Mouse (Mus musculus) stomach, embryonic 16.5 days (tissue): ENCODE data around the gene Sash1. TPM values are rescaled to one million over a fixed set of nuclear protein-coding genes. Genes with fewer than 3 reads are reported as not detected.

ENCODE experiments used
- ATAC-seq: fragments of 200-750 bp; cut with Nextera tagmentation; 2 replicates; pipeline ENCODE4 v1.8.0; 2017; ENCODE audit warnings: moderate number of reproducible peaks, moderate TSS enrichment; ENCODE audit not compliant: insufficient read depth, low FRiP score
- H3K27ac ChIP-seq: fragments of 300-500 bp; sonication (generic); 2 replicates; pipeline ENCODE4 v1.5.1; 2014; ENCODE audit warnings: low read length
- H3K27me3 ChIP-seq: fragments of 300-500 bp; sonication (generic); 2 replicates; pipeline ENCODE4 v1.6.1; 2014; ENCODE audit warnings: low read length, control low read depth, mixed read lengths; ENCODE audit not compliant: control insufficient read depth, insufficient read depth
- H3K36me3 ChIP-seq: fragments of 300-500 bp; sonication (generic); 2 replicates; pipeline ENCODE4 v1.6.1; 2014; ENCODE audit warnings: low read length; ENCODE audit not compliant: control insufficient read depth, insufficient read depth
- H3K4me1 ChIP-seq: fragments of 300-500 bp; sonication (generic); 2 replicates; pipeline ENCODE4 v1.6.1; 2014; ENCODE audit warnings: low read length, control low read depth, mixed read lengths; ENCODE audit not compliant: control insufficient read depth, insufficient read depth
- H3K4me2 ChIP-seq: fragments of 300-500 bp; sonication (generic); 2 replicates; pipeline ENCODE4 v1.6.1; 2014; ENCODE audit warnings: low read depth, low read length, mixed read lengths
- H3K4me3 ChIP-seq: fragments of 300-500 bp; sonication (generic); replicated peaks from 2 replicates; pipeline ENCODE4 v1.5.1; 2014; ENCODE audit warnings: mild to moderate bottlenecking, low read length
- H3K9ac ChIP-seq: fragments of 300-500 bp; sonication (generic); 2 replicates; pipeline ENCODE4 v1.6.1; 2014; ENCODE audit warnings: low read length
- H3K9me3 ChIP-seq: fragments of 300-500 bp; sonication (generic); replicated peaks from 2 replicates; pipeline ENCODE4 v1.6.1; 2016; ENCODE audit warnings: low read length, control low read depth; ENCODE audit not compliant: control insufficient read depth
- WGBS: fragments of 180-500 bp; shearing (Covaris S2); extraction: QIAGEN DNeasy Blood & Tissue Kit; methylation state at CpG from one replicate; pipeline ENCODE4 v1.1.7; 2014; 5-methylcytosine and 5-hydroxymethylcytosine counted together
- polyA plus RNA-seq: library from polyadenylated mRNA; unstranded; fragments of >200 nt; fragmentation: Nextera tagmentation; extraction: Ambion mirVana; gene quantifications from 2 replicates; pipeline ENCODE4 v1.2.1, GENCODE M21; 2015

Sash1 gene
- polyA plus RNA-seq, 1 experiment from 2014 or later, result 2.9 TPM

DNA sequence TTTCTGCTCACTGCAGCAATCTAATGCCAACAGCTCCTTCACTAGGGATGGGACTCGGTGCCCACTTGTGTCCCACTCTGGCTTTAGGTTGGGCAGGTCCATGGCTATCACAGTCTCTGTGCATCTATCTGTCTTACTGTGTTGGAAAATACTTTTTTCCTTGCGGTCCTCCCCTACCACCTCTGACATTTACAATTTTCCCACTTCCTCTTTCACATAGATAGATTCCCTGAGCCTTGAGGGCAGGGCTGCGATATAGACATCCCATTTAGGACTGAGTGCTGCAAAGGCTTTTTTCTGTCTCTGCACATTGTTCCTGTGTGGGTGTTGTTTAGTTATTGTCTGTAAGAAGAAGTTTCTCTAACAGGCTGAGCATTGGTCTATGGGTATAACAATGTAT is 40.4 kb upstream of the Sash1 start:
- no peak for ATAC-seq
- no peaks in the 10 kb centered on the region for H3K36me3 ChIP-seq
- H3K4me1 ChIP-seq, result no peaks in the 10 kb centered on the region
- H3K27me3 ChIP-seq, result no peaks in the 10 kb centered on the region
- 82% methylated on average over 3 of the region's 3 CpGs for WGBS
- no peak overlapping the region for H3K4me2 ChIP-seq
- no peaks in the 10 kb centered on the region for H3K9me3 ChIP-seq
- no peak overlapping the region for H3K9ac ChIP-seq
- no peak overlapping the region for H3K4me3 ChIP-seq
- no peak overlapping the region for H3K27ac ChIP-seq

DNA sequence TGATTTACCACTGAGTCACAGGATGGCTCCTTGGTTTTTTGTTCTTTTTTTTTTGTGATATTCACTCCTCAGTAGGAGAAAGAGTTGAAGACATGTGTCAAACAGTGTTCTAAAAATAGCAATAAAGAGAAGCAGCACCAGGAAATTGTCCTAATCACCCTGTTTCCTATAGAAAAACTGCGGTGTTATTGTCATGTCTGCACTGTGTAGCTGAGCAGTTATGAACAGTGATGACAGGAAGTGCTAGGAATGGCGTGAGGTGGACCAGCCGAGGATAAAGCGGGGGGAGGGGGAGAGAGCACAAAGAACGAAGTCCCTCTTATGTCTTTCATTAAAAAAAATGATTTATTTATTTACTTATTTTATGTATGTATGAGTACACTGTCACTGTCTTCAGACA is 39.4 kb upstream of the Sash1 start:
- no peak for ATAC-seq
- Histone ChIP-seq H3K4me2 (no peak overlapping the region), H3K9me3 (no peaks in the 10 kb centered on the region), H3K27ac (no peak overlapping the region), H3K4me3 (no peak overlapping the region), H3K4me1 (no peaks in the 10 kb centered on the region), H3K27me3 (no peaks in the 10 kb centered on the region), H3K36me3 (no peaks in the 10 kb centered on the region), H3K9ac (no peak overlapping the region)
- WGBS, result 46% methylated on average over 5 of the region's 5 CpGs

DNA sequence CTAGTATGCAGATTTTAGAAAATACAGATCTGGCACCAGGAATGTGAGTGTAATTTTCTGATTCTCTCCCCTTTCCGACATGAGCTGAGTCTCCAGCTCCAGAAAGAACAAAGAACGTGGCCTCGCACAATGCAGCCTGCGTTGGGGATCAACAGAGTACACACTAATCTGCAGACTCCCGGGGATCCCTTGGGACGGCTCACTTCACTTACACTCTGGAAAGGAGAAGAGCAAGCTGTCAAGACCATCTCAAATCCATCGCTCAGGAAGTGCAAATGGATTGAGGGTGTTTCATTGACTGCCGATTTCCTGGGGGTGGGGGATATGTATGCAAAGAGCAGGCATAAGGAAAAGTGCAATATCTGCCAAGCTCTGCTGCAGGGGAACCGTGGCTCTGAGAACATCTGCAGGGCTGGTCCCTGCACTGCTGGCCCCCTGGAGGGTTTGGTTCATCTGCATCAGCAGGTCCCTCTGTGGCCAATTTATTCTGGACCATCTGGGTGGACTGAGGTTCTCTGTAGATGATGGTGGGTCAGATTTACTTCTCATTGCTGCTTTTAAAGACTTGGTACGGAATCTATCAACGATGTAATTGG is 35.3 kb upstream of the Sash1 start:
- Histone ChIP-seq H3K4me3 (no peak overlapping the region), H3K27ac (no peak overlapping the region), H3K4me1 (no peaks in the 10 kb centered on the region), H3K9me3 (no peaks in the 10 kb centered on the region), H3K4me2 (no peak overlapping the region), H3K9ac (no peak overlapping the region), H3K36me3 (no peaks in the 10 kb centered on the region), H3K27me3 (no peaks in the 10 kb centered on the region)
- no peak for ATAC-seq
- WGBS, result 67% methylated on average over 11 of the region's 11 CpGs

DNA sequence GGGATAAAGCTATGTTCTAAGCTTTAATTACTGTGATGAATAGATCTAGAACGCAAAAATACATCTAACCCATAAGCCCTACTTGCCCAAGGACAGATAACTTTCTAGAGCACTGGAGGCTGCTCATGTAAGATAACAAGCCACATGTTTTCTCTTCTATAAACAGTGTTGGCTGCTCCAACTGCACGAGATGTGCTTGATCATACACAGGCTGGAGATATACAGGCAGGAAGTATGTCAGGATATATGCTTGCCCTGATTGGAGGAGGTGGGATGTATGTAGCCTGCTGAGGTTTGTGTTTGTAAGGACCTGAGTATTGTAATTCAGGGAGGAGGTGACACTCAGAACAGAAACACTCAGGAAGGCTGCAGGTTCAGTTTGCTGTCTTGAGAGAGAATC is 31.9 kb upstream of the Sash1 start:
- Histone ChIP-seq H3K36me3 (no peaks in the 10 kb centered on the region), H3K9ac (no peak overlapping the region), H3K4me2 (no peak overlapping the region), H3K4me1 (no peaks in the 10 kb centered on the region), H3K4me3 (no peak overlapping the region), H3K27ac (no peak overlapping the region), H3K9me3 (no peaks in the 10 kb centered on the region), H3K27me3 (no peaks in the 10 kb centered on the region)
- WGBS, result 61% methylated on average over 2 of the region's 2 CpGs
- no peak for ATAC-seq

DNA sequence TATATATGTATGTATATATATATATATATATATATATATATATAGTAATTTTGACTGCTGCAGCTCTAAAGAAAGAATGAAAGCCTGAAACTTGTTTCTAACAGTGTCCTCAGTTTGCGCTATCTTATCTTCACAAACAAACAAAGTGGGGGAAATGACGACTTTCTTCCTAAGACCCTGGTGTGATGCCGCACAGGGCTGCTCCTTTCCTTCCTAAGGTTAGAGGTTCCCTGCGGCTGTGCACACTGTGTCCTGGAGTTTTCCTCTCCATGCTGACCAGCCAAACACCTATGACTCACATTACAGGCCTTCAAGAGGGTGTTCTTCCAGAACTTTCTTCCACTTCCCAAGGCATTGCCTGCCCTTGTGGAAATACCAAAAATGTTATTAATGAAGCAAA is 31.5 kb upstream of the Sash1 start:
- WGBS, result 71% methylated on average over 4 of the region's 4 CpGs
- H3K27ac ChIP-seq, result no peak overlapping the region

DNA sequence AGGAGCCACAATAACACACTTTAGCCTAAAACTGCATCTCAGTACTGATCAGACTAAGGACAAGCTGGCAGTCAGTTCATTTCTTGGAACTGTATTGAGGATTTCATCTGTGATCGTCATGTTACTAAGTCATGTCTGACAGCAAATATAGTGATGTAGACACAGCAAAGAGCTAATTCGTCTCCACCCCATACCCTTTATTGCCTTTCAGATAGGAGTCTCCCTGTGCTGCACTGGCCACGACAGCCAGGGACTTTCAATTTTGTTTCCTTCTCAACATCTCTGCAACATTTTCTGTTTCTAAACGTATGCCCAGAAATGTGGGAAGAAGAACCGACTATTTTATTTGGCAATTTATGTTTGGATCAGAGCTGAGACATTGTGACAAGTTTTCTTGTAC is 29.9 kb upstream of the Sash1 start:
- ATAC-seq, result no peak
- WGBS, result 59% methylated on average over 5 of the region's 5 CpGs

More for the DNA sequence above, 31.5 kb upstream of the Sash1 start:
- Histone ChIP-seq H3K36me3 (no peaks in the 10 kb centered on the region), H3K4me3 (no peak overlapping the region), H3K9me3 (no peaks in the 10 kb centered on the region), H3K4me1 (no peaks in the 10 kb centered on the region), H3K4me2 (no peak overlapping the region), H3K9ac (no peak overlapping the region), H3K27me3 (no peaks in the 10 kb centered on the region)
- no peak for ATAC-seq

DNA sequence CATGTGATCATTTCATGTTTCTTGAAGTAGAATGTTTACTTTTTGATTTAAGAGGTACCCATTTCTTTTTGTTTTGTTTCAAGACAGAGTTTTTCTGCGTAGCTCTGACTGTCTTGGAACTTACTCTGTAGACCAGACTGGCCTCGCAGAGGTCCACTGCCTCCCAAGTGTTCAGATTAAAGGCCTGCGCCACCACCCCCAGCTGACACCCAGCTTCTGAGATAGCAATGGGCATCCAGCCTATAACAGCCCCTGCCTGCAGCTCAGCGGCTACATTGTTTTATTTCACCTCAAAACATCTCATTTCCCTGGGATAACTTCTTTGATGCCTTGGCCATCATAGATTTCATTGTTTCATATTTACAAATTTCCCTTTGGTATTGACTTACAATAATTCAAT is 28.0 kb upstream of the Sash1 start:
- H3K27me3 ChIP-seq, result no peaks in the 10 kb centered on the region
- H3K27ac ChIP-seq, result no peak overlapping the region
- no peak overlapping the region for H3K4me2 ChIP-seq
- no peaks in the 10 kb centered on the region for H3K9me3 ChIP-seq
- WGBS, result 67% methylated on average over 4 of the region's 4 CpGs
- no peak overlapping the region for H3K4me3 ChIP-seq
- H3K9ac ChIP-seq, result no peak overlapping the region
- 0 out of 2 replicates have a peak, but pooled peaks cover 5% of the 10 kb centered on the region for H3K4me1 ChIP-seq
- no peaks in the 10 kb centered on the region for H3K36me3 ChIP-seq
- ATAC-seq, result no peak

More for the DNA sequence above, 29.9 kb upstream of the Sash1 start:
- H3K4me1 ChIP-seq, result 0 out of 2 replicates have a peak, but pooled peaks cover 2% of the 10 kb centered on the region
- H3K27ac ChIP-seq, result no peak overlapping the region
- H3K36me3 ChIP-seq, result no peaks in the 10 kb centered on the region
- no peaks in the 10 kb centered on the region for H3K9me3 ChIP-seq
- H3K9ac ChIP-seq, result no peak overlapping the region
- H3K4me3 ChIP-seq, result no peak overlapping the region
- no peak overlapping the region for H3K4me2 ChIP-seq
- no peaks in the 10 kb centered on the region for H3K27me3 ChIP-seq

DNA sequence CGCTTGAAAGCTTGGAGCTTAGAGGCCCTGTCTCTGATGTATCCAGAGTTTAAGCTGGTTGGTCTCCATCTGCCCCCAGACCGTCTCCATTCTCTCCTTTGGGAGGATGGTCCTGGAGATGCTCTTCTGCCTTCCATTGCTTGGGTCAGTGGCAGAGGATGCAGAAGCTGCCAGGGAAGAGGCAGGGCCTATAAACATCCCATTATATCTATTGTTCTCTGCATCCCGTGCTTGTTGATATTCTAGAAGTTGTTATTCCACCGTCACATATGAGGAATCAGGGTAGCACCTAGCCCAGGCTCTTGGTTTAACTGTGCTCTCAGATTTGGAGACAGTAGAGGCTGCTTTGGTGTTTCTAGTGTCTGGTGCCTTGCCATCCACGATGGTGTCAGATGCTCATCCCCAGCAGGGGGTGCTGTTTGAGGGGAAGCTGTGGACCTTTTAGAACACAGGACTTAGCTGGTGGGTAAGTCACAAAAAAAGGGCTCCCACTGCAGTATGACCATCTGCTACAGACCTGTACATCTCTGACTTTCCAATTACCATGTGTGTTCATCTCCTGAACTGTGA is 26.9 kb upstream of the Sash1 start:
- WGBS, result 81% methylated on average over 5 of the region's 5 CpGs
- Histone ChIP-seq H3K4me1 (0 out of 2 replicates have a peak, but pooled peaks cover 5% of the 10 kb centered on the region), H3K9me3 (no peaks in the 10 kb centered on the region), H3K4me3 (no peak overlapping the region), H3K36me3 (no peaks in the 10 kb centered on the region), H3K4me2 (no peak overlapping the region), H3K27me3 (no peaks in the 10 kb centered on the region), H3K9ac (no peak overlapping the region), H3K27ac (no peak overlapping the region)
- ATAC-seq, result no peak

DNA sequence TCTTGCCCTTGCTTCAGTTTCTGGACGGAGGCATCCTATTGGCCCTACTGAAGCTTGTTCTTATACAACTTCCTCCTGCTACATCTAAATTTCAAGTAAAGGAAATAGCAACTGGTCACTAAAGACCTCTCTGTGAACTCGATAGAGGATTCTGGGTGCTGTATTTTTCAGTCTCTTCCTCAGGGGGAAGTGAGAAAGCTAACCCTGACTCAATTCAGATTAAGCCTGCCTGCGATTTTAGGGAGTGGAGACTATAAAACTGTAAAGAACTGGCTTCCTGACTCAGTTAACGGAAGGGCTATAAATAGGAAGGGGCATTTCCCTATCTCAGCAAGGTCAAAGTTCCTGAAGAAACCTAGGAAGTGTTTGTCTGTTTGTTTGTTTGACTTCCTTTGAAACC is 26.3 kb upstream of the Sash1 start:
- Histone ChIP-seq H3K9ac (no peak overlapping the region), H3K4me3 (no peak overlapping the region), H3K4me1 (0 out of 2 replicates have a peak, but pooled peaks cover 5% of the 10 kb centered on the region), H3K36me3 (no peaks in the 10 kb centered on the region), H3K9me3 (no peaks in the 10 kb centered on the region), H3K27me3 (no peaks in the 10 kb centered on the region), H3K4me2 (no peak overlapping the region), H3K27ac (peak overlapping the region; percentile 11; the same call in 1 of the 2 replicates)
- ATAC-seq, result no peak
- WGBS, result 75% methylated on average over 4 of the region's 4 CpGs
